In the genomic region with DNA sequence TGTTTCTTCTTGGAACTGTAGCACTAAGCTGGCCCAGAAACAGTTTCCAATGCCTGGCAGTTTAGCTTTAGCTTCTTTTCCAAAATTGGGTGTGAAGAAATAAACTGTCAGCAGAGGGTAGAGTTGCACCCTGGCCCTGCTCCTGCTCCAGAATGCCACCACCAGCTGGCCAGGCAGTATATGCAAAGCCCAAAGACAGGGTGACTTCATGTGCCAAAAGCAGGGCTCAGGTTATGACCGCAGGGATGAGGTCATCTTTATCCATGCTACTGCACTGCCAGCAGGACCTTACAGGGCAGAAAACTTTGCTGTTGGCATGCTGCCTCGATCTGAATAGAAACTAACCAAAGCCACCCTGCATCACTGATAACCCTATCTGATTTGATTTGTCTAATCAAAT, we compare ENCODE assay signal across 10 mouse cellular contexts.
DNase-seq lines count a peak whose midpoint lies in the region; TF ChIP-seq lines count a peak whose summit lies in the region.
"Had no signal": no experiment of that assay in that cellular context is flagged by ENCODE, and none has a peak within 500 bp of the region (broad histone marks: within the 10 kb centered on the region; RNA-seq: fewer than 3 reads in every experiment).

No protein-coding gene starts in this region.

- H3K36me3 ChIP-seq in heart, embryonic 10.5 days = 0 out of 2 replicates have a peak, but pooled peaks cover 11% of the 10 kb centered on the region
- no peaks in the 10 kb centered on the region for H3K36me3 ChIP-seq in thymus, adult 2 months (ENCODE audit: control insufficient read depth, insufficient read depth, low read length)

- DNase-seq in ovary, postnatal 36 days (ENCODE audit: low spot score) = peak; percentile 16
- DNase-seq in ovary, postnatal 10 days (ENCODE audit: low spot score) = no peak
- DNase-seq in cerebellum, adult 18-20 months = peak; percentile 58 to 67
- no peak for DNase-seq in heart, embryonic 10.5 days (ENCODE audit: low spot score)
- DNase-seq in thymus, postnatal 10 days (ENCODE audit: low spot score in 2 of 2) = no peak
- DNase-seq in thymus, adult 2 months = no peak
- no peak for DNase-seq in layer of hippocampus, postnatal 36 days
- DNase-seq: embryo, embryonic 11 days; lung, embryonic 14.5 days had no signal

- H3K4me3 ChIP-seq in heart, embryonic 10.5 days = no peak overlapping the region
- H3K4me3 ChIP-seq in thymus, adult 2 months (ENCODE audit: control insufficient read depth, insufficient read depth, low read length) = no peak overlapping the region
- H3K4me3 ChIP-seq: neural tube, embryonic 13.5 days had no signal

- no peaks in the 10 kb centered on the region for H3K27me3 ChIP-seq in heart, embryonic 10.5 days (ENCODE audit: insufficient read depth, poor library complexity, severe bottlenecking)
- no peaks in the 10 kb centered on the region for H3K27me3 ChIP-seq in thymus, adult 2 months (ENCODE audit: control insufficient read depth, insufficient read depth, low read length)
- H3K27me3 ChIP-seq: neural tube, embryonic 13.5 days had no signal

- WGBS in heart, embryonic 10.5 days = 66% methylated on average over 2 of the region's 2 CpGs
- WGBS in thymus, adult 2 months = 97% methylated on average over 2 of the region's 2 CpGs

- TF ChIP-seq CTCF in thymus, adult 2 months (IDR thresholded peaks at IDR 0.05; ENCODE audit: borderline replicate concordance, control insufficient read depth, extremely low read depth, insufficient read depth, low read length, poor library complexity) = no peak

- no peak for TF ChIP-seq POLR2A in thymus, adult 2 months (IDR thresholded peaks at IDR 0.05; ENCODE audit: control insufficient read depth, extremely low read depth, insufficient read depth, low read length, poor library complexity)

- no peaks in the 10 kb centered on the region for H3K9me3 ChIP-seq in heart, embryonic 10.5 days
- H3K9me3 ChIP-seq: neural tube, embryonic 13.5 days had no signal

- peaks cover 9% of the 10 kb centered on the region for H3K4me1 ChIP-seq in heart, embryonic 10.5 days
- no peaks in the 10 kb centered on the region for H3K4me1 ChIP-seq in thymus, adult 2 months (replicated peaks; ENCODE audit: control insufficient read depth, insufficient read depth, low read length)
- H3K4me1 ChIP-seq: neural tube, embryonic 13.5 days had no signal

- H3K27ac ChIP-seq in heart, embryonic 10.5 days = peak overlapping the region; percentile 38; the same call in 1 of the 2 replicates
- no peak overlapping the region for H3K27ac ChIP-seq in thymus, adult 2 months (ENCODE audit: control insufficient read depth, insufficient read depth, low read length)
- H3K27ac ChIP-seq: neural tube, embryonic 13.5 days had no signal

Comparison
In these comparisons a context has a peak if more than half of its experiments do, and no peak if none do; other contexts are left out.
1. DNase-seq: peak in ovary, postnatal 36 days (single experiment) and cerebellum, adult 18-20 months (2 of 2); none in ovary, postnatal 10 days (single experiment), heart, embryonic 10.5 days (single experiment), thymus, postnatal 10 days (0 of 2), thymus, adult 2 months (single experiment) and layer of hippocampus, postnatal 36 days (0 of 2).